Mouse (Mus musculus): ENCODE results near the gene Isyna1.

The Isyna1 gene

DNA sequence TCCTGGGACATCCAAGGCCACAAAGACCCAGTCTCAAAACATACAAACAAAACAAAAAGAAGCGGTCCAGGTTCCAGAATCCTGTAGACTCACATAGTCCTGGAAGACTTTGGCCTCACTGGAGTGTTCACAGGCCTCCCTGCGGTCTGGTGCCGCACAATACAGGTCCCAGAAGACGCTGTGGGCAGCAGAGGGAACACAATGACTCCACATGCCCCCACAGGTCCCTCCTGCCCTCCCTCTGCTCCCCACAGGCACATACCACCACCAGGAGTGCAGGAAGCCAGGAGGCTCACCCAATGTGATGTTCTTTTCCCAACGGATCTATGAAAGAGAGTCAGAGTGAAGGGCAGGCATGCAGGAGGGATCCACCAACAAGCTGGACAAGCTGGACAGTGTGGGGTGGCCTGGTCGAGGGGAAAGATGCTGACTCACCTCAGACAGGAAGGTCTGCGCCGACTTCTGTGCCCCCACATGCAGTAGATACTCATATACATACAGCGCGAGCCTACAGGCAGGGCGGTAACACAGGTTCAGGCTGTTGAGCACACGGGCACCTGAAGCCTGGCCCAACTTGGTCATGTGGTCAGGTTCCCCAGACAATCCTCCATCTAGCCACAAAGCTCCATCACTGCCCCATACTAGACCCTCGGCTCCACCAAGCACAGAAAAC, 8.1 kb downstream of the Isyna1 start:
- DNase-seq (ENCODE audit: inconsistent ontology term) = no peak

DNA sequence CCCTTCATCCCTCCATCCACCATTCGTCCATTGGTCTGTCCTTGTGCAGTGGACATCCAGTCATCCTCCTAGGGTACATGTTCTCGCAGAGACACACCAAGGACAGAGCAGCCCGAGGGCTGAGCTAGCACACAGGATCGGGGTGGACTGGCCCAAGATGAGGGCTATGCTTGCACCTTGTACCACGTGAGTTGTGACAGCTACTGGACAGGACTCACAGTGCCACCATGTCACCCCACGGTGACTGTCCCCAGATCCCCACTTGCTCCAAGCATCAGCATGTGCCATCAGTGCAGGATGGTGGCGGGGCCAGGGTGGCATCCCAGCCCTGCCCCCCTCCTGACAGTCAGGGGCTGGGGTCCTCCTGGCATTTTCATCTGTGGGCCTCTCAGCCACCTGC, 10.4 kb downstream of the Isyna1 start:
- DNase-seq (ENCODE audit: inconsistent ontology term) = no peak

DNA sequence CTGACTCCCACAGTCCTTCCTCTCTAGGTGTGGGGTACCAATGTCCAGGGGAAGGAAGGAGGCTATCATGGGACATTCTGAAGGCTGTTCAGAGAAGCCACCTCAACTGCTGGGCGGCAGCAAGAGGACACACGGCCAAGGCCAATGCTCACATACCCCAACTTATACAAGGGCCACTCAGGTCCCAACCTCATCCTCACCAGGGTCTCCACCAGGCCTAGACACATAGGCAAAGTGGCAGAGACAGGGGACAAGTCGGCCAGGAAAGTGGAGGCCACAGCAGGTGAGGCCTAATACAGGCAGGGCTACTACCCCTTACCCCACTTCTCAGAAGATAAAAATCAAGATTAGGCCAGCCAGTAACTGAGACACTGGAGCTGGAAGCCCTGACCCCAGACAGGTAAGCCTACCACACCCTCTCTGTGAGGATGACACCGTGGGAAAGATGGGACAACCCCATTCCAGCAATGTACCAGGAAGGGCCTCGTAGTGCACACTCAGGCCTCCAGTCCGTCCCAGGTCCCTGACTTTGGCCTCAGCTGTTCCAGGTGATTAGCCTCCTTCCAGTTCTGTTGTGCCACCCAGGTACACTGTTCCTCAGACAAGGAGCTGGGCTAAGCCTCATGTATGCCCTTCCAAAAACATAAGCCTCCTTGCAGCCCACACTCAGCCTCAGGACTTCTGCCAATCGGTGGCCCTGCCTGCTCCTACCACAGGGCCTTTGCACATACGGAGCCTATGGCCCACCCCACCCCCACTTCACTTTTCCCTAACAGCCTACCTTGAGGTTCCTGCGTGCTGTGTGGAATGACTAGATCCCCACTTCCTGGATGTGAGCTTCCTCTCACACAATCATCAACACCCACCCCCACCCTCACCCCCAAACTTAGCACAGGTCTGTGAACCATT, 12.0 kb downstream of the Isyna1 start:
- DNase-seq (ENCODE audit: inconsistent ontology term) = no peak

DNA sequence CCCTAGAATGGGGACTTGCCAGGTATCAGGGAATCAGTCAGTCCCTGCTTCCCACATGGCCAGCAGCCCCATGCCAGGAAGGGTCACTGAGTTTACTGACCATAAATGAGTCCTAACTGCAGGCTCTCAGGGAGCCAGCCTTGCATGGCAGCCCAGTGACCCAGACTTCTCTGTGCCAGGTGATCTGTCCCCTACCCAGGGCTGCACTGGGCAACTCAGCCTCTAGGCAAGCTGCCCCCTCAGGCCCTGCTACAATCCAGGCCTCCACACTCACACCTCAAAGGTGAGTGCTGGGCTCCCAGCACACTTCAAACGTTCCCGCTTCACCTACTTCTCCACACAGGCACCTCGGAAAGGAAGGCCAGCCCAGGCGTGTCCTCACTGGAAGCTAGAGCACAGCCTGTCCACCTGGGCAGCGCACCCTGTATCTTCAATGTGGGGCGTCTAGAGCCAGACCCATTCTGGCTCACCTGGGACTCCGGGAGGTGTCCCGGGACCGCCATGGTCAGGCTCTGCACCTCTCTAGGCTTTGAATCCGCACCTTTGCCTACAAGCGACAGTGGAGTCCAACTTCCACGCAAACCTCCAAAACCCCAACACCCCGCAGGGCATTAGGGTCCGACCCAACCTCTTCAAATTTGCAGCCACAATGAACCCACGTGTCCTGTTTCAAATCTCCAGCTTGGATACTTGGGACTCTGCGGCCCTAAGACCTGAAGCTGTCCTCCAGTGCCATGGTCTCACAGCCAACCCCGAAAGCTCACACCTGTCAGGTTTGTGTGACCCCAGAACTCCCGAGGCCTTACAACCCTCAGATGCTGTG, 12.8 kb downstream of the Isyna1 start:
- DNase-seq (ENCODE audit: inconsistent ontology term) = no peak

DNA sequence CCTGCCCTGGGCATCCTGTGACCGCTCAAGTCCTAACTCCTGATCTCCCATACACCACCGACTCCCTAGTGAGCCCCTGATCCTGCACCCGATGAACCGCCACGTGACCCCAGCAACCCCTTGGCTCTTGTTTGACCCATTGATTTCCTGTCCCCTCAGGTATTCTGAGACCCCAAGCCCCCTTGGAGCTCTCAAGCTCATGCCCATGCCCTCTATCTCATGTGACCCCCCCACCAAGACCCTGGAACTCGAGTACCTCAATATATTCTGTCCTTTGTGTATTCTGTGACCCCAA, 13.4 kb downstream of the Isyna1 start:
- DNase-seq (ENCODE audit: inconsistent ontology term) = no peak

DNA sequence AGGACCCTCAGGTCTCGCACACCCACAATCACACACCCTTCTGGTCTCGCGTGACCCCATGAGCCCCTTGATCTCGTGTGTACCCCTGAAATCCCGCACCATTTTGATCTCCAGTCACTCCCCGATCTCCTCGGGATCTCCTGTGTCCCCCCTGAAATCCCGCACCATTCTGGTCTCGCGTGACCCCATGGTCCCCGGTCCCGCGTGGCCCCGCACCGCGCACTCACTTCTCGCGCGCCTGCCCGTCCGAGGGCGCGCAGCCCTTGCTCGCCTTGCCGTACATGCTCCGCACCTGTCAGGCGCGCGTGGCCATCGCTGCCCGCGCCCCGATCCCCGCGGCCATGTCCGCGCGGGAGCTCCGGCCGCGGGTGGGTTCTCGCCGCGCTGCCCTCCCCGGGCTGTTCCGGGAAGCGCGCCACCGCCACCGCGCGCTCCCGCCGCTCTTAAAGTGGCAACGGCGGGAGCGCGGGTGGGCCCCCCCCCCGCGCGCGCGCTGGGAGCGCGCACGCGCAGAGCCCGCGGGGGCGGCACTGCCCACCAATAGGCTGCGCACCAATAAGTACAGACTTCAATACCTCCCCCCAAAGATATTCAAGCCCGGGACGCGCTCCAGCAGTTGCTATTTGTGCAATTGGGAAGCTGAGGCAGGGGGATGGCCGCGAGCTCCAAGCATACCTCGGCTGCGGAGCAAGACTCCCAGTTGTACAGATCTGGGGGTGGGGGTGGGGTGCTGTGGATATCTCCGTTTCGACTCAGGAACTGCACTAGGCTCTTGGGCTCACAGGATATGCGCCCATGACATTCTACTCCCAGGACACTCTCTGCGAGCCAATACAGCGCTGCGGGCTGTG, 13.9 kb downstream of the Isyna1 start:
- peak; percentile 72 for DNase-seq (ENCODE audit: inconsistent ontology term)

DNA sequence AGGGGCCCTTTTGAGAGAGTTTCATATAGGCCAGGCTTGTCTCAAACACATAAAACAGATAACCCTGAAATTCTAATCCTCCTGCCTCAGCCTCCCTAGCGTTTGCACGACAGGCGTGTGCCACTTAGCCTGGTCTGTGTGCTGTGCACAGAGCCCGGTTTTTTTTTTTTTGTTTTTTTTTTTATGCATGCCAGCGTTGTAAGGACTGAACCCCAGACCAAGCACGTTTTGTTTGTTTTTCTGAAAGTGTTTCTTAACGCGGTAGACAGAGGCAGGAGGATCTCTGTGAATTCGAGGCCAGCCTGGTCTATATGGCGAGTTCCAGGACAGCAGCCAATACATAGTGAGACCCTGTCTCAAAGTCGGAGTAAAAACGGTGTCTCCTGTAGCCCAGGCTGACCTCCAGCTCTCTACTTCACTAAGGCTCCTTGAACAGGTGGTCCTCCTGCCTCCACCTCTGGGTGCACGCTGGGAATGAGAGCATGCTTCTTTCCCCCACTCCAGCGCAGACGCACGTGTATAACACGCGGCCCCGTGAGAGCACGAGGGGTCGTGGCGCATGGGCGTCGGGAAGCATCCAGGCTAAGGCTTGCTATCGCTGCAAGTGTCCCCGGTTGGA, 14.7 kb downstream of the Isyna1 start, which contains the start of gene Ssbp4:
Ssbp4 (minus strand) TSS at position 124 of the 619 bp plus-strand sequence.
- DNase-seq (ENCODE audit: inconsistent ontology term) = no peak

DNA sequence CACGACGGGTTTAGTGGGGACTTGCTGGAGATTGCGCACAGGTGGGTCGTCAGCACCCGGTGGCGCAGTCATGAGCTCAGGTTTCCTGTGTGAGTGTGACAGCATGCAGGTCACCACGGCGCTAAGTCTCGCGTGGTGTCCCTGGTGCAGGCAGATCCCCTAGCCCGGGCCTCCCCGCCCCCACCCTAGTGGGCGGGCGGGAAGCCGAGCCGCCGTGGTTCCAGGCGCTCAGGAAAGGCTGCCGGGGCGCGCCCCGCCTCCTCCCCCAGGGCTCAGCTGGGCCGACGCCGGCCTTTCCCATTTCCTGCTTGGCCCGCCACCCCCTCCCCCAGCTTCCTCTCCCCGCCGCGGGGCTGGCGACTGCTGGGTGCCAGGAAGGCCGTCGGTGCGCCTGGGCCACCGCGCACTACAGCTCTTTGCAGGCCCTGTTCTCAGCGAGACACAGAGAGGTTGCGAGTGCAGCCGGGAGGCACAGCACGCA, 15.2 kb downstream of the Isyna1 start:
- peak; percentile 91 for DNase-seq (ENCODE audit: inconsistent ontology term)

DNA sequence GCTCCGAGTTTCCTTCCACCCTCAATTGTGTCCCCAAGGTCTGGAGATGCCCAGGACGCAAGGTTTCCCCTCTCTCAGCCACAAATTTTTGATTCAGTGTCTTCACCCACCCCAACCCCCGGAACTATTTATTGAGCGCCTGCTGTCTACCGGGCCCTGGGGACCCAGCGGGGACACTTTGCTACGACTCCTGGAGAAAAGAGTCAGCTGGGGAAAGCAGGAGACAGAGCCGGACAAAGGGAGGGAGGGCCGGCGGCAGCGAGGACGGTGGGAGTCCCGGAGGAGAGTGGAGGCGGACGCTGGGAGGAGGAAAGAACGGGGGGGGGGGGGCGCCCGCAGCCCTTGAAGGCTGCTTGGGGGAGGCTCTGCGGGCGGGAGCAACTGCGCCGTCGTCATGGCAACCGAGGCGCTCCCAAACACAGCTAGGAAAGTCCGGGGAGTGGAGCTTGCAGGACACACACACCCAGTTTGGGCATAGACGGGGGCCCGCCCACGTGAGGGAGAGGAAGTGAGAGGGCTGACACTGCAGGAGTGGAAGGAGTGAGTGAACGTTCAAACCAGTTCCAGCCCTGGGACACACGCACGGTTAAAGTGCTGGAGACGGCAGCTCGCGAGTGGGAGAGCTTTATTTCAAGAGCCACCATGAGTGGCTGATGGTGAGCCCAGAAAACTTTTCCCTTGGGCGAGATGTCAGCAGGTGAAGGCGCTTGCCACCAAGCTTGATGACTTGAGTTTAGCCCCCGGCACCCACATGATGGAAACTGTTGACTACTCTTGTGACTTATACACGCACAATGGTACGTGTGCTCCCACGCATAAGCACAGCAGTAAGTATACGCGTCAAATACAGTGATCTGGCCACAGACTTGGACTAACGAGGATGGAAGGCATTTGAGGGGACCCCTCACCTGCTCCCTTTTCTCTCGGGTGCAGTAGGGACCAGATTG, 15.9 kb downstream of the Isyna1 start:
- peak; percentile 95 for DNase-seq (ENCODE audit: inconsistent ontology term)

DNA sequence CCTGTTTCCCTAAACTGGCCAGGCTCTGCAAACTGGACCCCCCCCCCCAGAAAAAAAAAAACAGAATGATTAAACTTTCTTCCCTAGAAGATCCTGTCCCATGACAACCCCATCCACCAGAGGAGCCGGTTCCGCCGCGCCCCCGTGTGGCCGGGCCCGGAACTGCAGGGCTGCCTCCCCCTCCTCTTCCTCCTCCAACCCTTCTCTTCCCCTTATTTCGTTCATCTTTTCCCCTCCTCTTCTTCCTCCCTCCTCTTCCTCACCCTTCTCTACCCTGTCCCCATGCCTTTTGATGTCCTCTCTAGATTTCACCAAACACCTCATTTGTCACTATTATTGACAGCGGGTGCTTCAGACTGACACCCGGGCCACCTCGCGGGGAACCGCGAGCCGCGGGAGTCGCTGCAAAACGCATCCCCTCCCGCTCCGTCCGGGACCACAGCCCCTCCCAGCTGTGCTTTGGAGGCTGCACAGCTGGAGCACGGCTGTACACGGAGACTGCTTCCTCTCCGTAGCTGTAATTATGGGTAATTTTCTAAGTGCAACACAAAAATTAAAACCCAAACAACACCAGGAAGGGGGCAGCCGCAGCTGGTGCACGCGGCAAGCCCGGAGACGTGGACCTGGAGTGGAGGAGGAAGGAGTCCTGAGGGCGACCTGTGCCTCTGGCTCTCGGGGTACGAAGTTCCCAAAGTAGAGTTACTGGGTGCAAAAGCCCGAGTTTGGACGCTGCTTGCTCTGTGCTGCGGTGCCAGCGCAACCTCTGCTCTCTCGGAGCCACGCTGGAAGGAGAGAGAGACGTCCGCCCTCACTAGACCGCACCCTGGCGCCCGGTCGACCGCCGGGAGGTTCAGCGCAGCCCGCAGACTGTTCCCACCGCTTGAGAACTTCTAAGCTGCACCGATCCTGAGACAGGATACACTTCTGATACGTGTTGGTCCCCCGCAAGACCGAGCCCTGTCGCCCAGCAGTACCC, 16.9 kb downstream of the Isyna1 start:
- DNase-seq (ENCODE audit: inconsistent ontology term) = peak; percentile 82

DNA sequence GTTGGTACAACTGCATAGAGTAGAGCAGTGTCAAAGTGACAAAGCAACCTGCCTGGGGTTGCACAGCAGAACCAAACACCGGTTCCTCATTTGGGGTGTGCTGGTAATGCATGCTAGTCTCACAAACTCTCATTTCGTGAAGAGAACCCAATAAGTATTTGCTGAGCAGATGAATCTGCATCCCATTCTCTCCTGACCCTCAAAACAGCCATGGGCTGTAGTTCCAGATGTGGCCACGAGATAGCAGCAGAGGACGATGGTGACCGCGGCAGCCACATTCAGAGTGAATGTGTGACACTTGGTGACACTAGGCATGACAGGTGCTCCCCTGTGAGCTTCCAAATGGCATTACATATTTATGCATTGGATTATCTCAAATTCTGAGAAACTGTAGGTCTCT, 17.7 kb downstream of the Isyna1 start:
- peak; percentile 70 for DNase-seq (ENCODE audit: inconsistent ontology term)

DNA sequence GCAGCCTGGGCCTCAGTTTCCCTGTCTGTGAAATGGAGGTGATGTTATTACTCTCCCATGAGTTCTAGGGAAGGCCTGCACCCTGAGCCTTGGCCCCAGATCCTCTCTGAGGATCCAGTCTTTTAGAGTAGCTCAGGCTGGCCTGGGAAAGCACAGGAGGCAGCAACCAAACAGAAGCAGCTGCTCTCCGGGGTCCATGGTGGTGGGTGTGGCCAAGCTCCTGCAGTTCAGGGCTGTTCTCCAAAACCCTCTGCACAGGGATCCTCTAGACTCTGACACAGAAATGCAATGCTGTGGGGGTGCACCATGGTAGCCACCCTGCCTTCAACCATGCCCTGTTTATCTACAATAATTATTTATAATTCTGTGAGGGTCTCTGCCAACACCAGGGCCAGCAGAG, 19.6 kb downstream of the Isyna1 start:
- DNase-seq (ENCODE audit: inconsistent ontology term) = no peak

DNA sequence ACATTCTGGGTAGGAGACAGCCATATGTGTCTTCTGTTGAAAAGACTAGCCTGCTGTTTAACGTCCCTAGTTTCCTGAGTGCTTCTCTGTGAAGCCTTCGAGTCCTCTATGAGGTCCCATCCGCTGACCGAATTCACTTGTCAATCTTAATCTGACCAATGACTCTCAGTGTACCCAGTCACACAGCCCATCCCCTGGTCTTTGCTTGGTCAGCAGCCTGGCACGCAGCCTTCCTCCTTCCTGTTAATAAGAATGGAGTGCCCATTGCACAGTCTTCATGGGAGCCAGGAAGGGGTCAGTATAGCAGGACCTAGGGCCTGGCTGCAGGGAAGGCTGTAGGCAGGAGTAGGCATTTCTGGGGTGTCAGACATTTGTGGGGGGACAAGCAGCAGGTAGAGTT, 20.3 kb downstream of the Isyna1 start:
- no peak for DNase-seq (ENCODE audit: inconsistent ontology term)

DNA sequence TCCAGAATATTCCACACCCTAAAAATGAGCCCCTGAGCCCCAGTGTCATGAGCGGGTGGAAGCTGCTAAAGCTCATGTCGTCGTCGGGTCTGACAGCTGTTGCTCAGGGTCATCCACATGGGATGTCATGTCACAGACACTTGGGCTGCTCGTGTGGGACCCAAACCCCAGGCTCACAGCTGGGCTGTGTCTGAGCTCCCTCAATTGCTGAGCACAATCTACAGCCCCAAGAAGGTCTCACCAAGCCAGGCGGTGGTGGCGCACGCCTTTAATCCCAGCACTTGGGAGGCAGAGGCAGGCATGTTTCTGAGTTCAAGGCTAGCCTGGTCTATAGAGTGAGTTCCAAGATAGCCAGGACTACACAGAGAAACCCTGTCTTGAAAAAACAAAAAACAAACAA, 21.1 kb downstream of the Isyna1 start:
- no peak for DNase-seq (ENCODE audit: inconsistent ontology term)

DNA sequence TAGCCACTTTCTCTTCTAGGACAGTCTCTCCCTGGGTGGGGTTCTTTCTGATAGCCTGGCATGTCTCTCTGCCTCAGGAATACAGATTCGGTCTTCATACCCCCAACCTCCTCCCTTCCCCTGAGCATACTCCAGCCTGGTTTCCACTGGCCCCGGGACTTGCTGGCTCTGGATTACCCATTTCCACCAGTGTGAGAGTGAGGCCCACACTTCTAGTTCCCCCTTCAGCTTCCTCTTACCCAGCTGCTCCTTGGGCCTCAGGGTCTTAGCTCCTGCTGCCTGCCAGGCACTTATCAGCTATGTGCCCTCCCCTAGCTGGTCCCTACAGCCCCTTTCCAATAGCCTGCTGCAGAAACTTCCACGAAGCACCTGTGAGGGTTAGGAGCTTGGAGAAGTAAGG, 21.7 kb downstream of the Isyna1 start, which contains the start of gene Lrrc25:
Lrrc25 (plus strand) TSS at position 262 of the 400 bp plus-strand sequence.
- DNase-seq (ENCODE audit: inconsistent ontology term) = no peak

DNA sequence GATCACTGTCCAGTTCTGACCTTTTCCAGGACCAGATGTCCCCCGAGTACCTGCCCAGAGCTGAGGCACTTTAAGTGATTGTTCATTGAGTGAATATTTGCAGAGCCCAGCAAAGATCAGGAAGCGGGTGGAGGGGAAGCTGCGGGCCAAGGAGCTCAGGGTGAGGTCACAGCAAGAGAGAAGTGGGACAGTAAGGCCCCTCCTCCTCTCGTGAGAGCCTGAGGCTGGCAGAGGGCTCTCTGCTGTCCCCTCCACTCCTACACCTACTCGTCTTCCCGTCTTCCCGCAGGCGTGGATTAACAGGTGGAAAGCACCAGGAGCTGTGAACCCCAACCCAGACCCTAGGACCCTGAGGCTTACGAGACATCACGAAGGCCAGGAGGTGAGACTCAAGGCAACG, 22.5 kb downstream of the Isyna1 start:
- DNase-seq (ENCODE audit: inconsistent ontology term) = no peak

DNA sequence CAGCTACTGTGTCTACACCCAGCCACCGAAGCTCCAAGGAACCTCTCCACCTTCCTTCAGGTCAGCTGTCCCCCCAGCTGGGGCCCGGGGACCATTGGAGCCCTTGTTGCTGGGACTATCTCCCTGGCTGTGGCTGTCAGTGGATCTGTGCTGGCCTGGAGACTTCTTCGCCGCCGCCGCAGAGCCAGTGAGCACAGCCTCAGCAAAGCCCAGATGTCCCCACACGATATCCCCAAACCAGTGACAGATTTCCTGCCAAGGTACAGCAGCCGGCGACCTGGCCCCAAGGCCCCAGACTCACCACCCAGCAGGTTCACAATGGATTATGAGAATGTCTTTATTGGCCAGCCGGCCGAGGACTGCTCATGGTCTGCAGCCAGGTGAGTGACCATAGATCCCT, 23.8 kb downstream of the Isyna1 start:
- no peak for DNase-seq (ENCODE audit: inconsistent ontology term)

DNA sequence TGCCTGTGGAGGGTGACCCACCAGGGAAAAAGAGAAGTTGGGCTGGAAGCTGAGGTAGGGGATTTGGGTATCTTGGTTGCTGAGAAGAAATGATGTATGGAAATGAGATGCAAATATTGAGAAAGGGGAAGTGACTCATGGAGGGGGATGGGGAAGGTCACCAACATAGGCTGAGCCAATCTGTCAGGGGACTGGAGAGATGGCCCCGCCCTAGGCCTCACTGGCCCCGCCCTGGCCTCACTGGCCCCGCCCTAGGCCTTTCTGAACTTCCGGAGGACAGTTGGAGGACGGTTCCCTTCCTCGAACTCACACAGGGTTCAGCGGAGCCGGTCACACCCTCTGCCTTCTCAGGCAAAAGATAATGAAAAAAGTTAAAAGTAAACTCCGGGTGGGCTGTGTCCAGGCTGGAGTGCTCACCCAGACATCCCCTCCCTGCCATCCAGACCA, 24.7 kb downstream of the Isyna1 start:
- DNase-seq (ENCODE audit: inconsistent ontology term) = no peak

Data from Muller cell, postnatal 12 days (primary cell).